Mouse (Mus musculus): Measurements from ENCODE around the gene Arl8b.
A peak's percentile ranks its signal among the peaks of the same experiment; 100 is the strongest.

Arl8b gene

GRCm38 (mm10) chr6:108784796-108785195, 1.9 kb downstream of the Arl8b start:
- no peak for DNase-seq (ENCODE audit: low read depth, low spot score)

- no peak for DNase-seq (ENCODE audit: low read depth, low spot score)
These were observed 2.7 kb downstream of the Arl8b start for GRCm38 (mm10) chr6:108785551-108785950.

GRCm38 (mm10) chr6:108791498-108791897, 8.6 kb downstream of the Arl8b start:
- DNase-seq (ENCODE audit: low read depth, low spot score): no peak

GRCm38 (mm10) chr6:108795912-108796311, 13.0 kb downstream of the Arl8b start:
- no peak for DNase-seq (ENCODE audit: low read depth, low spot score)

DNA sequence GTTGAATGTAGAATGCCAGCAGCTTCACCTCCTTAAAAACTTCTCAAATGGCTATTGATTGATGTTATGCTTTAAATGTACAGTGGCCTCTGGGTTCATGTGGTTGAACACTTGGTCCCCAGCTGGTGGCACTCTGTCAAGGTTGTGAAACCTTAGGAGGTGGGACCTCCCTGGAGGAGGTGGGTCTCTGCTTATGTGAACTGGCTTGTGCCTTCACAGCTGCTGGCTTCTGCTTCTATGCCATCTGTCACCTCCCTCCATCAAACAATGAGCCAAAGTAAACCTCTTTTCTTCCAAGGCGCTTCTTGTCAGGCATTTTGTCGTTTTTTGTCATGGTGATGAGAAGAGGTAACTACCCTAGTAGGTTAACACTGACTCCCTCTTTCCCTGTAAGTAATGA, 13.8 kb downstream of the Arl8b start:
- DNase-seq (ENCODE audit: low read depth, low spot score): no peak

DNA sequence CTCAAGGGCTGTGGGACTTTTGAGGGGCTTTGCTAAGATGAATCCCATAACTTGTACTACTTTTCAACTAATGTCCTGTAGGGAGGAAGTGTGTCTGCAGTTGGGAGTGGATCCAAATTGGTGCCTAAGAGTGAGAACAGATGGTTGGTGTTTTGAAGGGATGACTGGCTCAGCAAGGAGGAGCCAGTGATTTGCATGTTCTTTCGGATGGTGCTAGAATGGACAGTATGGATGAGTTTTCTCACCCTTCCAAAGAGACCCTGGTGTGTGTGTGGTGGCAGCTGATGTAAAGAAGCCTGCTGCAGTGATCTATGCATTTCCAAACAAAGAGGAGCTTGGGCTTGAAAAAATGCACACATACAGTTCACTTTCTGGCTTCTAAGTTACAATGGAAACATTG, 22.3 kb downstream of the Arl8b start:
- DNase-seq (ENCODE audit: low read depth, low spot score): peak; percentile 85

DNA sequence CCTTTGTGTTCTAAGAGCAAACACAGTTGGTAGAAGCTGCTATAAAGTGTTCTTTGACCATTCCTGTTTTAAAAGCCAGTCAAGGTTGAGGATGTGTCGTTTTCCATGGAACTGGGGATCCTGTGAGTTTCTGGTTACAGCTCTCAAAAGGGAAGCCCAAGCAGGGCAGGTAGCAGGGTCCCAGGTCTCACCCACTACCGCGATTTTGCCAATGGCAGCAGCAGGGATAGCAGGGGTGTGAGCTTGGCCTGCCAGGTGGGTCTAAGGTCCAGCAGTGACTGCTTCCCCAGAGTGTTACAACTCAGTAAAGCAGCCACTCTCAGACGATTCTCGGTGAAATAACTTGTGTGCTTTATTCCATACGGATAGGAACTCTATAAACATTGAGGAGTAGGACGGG, 23.0 kb downstream of the Arl8b start:
- no peak for DNase-seq (ENCODE audit: low read depth, low spot score)

DNA sequence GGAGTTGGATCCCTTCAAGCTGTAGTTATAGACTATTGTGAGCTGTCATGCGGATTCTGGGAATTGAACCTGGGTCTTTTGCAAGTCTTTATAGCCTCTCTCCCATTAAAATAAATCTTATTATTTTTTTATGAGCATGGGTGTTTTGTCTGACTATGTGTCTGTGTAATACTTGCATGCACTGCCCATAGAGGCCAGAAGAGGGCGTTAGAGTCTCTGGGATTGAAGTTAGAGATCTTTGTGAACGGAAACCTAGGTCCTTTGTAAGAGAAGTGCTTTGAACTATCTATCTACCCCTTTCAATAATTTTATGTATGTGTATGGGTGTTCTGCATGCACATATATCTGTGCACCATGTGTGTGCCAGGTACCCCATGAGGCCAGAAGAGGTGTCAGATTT, 24.5 kb downstream of the Arl8b start:
- no peak for DNase-seq (ENCODE audit: low read depth, low spot score)

DNA sequence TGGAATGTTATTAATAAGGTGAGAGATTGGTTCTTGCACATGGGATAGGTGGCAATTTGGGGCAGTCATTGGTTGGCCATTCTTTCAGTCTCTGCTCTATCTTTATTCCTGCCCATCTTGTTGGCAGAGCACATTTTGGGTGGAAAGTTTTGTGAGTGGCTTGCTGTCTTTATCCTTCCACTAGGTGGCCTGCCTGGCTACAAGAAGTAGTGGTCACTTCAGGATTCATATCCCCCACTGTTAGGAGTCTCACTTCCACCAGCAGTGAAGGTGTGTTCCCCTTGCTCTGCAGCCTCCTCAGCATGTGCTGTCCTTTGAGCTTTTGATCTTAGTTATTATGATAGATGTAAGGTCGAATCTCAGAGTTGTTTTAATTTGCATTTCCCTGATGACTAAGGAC, 25.9 kb downstream of the Arl8b start:
- peak; percentile 24 for DNase-seq (ENCODE audit: low read depth, low spot score)

DNA sequence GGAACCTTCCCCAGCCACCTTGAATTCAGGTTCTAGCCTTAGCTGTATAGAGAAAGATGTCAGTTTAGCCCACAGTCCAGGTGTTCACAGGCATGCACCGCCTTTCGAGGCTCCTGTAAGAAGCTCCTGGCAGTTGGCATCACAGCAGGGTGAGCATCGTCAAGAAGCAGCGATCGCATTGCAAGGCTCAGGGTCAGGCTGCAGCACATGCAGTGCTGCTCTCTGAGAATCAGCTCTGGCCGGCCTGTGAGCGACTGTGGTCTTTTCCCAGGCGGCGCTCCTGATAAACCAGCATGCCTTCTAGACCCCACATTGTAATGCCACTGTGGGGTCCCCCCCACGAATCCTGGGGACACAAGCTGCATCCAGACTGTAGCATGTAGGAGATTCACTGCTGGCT, 27.3 kb downstream of the Arl8b start:
- peak; percentile 56 for DNase-seq (ENCODE audit: low read depth, low spot score)

- DNase-seq (ENCODE audit: low read depth, low spot score): no peak
These were observed 29.2 kb downstream of the Arl8b start for GRCm38 (mm10) chr6:108812134-108812533.

DNA sequence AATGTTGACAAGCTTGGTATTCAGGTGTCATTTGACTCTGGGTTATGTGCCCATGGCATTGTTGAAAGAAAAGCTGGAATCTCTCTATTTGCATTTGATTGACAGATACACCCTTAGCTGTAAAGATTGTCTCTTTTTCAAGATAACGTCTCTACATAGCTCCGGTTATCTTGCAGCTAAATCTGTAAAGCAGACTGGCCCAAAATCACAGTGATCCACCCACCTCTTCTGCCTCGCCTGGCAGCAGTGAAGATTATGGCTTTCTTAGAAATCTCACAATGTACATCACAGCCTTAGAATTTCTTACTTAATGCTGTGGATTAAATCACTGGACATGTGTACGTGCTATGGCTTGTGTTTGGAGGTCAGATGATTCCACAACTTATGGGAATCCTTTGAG, 34.6 kb downstream of the Arl8b start:
- DNase-seq (ENCODE audit: low read depth, low spot score): peak; percentile 60

DNA sequence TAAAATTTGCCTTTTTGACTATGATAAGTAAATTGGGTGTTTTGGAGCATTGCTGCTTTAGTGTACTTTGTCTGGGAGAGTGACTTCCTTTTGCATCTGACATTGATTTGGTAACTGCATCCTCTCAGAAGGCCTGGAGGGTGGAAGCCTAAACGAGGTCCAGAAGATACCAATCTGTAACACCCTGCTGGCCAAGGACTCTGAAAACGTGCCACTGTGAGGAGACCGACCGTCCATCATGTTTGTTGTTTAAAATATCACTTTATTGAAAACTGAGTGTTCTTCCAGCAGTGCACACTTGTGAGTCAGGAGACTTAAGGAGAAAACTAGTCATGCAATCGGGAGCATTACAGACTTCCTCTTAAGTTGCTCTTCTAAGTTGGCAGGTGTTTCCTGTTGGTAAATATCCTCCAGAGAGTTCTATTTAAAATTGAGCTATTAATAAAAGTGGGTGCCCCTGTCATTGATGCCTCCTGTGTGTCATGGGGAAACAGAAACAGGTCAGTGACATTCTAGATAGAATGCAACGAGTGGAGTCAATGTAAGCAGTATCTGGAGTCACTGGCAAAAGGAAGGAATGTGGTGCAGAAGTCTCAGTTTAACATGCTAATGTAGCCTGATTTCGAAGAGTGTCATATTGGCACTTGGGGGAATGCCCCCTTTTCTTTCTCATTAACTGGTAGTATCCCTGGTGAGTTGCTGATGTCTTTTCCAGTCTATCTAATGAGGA, 42.1 kb downstream of the Arl8b start:
- peak; percentile 42 for DNase-seq (ENCODE audit: low read depth, low spot score)

DNA sequence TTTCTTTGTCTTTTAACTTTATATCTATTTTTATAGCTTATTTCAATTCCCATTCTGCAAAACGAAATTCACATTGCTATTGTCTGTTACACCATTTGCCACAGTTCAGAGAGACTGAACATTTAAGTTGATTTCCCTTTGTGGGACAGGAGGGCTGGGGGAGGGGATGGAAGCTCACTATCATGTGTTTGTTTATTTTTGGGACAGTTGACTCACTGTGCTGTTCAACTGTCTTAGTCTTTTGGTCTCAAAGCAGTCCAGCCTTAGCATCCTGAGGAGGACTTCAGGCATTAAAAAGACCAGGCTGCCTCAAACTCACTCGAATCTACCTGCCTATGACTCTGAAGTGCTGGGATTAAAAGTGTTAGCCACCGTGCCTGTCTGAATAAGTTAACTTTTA, 43.2 kb downstream of the Arl8b start:
- no peak for DNase-seq (ENCODE audit: low read depth, low spot score)

DNA sequence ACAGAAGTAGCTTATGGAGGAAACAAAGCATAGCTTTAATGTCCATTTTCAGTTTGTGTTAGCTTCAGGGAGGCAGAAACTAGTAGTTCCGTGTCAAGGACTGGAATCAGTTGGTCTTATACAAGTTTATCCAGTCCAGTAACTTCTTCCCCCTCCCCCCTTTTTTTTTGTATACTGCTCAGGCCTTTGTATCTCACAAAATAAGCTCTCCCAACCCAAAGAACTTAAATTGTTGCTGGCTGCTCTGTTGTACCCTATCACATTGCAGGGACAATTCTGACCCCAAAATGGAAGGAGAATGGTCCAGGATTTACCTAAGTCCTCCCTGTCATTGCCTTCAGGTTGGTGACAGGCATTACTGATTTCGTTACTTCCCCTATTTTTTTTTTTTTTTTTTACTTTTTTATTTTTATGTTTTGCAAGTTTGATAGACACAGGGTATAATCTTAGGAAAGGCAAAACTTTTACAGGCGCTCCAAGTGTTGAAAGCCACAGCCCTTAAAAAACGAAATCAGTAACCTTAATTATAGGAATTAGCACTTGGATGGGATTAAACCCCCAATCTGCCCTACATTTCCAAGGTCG, 44.5 kb downstream of the Arl8b start:
- no peak for DNase-seq (ENCODE audit: low read depth, low spot score)

GRCm38 (mm10) chr6:108828234-108828868, 45.5 kb downstream of the Arl8b start, which contains the start of gene Edem1:
Gene Edem1, plus strand, starts transcription at chr6:108828641.
- peak; percentile 97 for DNase-seq (ENCODE audit: low read depth, low spot score)

GRCm38 (mm10) chr6:108828872-108829271, 46.0 kb downstream of the Arl8b start:
- DNase-seq (ENCODE audit: low read depth, low spot score): peak; percentile 47

GRCm38 (mm10) chr6:108829386-108830370, 46.8 kb downstream of the Arl8b start:
- peak; percentile 35 for DNase-seq (ENCODE audit: low read depth, low spot score)

GRCm38 (mm10) chr6:108832170-108832569, 49.3 kb downstream of the Arl8b start:
- DNase-seq (ENCODE audit: low read depth, low spot score): no peak

DNA sequence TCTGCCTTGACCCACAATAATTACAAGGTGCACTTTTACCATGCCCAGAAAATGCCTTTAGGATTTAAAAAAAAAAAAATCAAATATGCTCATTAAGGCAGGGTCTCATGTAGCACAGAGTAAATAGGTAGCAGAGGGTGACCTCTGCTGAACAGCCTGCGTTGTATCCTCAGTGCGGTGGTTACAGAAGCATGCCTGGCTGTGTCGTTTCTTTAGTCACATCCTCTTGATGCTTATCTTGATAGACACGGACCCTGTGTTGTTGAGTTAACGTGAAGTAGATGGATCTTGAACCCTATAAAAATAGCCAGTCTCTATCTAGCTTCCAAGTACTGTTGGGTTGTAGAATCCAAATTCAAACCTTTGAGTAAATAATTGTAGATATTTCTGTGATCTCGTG, 50.1 kb downstream of the Arl8b start:
- no peak for DNase-seq (ENCODE audit: low read depth, low spot score)

DNA sequence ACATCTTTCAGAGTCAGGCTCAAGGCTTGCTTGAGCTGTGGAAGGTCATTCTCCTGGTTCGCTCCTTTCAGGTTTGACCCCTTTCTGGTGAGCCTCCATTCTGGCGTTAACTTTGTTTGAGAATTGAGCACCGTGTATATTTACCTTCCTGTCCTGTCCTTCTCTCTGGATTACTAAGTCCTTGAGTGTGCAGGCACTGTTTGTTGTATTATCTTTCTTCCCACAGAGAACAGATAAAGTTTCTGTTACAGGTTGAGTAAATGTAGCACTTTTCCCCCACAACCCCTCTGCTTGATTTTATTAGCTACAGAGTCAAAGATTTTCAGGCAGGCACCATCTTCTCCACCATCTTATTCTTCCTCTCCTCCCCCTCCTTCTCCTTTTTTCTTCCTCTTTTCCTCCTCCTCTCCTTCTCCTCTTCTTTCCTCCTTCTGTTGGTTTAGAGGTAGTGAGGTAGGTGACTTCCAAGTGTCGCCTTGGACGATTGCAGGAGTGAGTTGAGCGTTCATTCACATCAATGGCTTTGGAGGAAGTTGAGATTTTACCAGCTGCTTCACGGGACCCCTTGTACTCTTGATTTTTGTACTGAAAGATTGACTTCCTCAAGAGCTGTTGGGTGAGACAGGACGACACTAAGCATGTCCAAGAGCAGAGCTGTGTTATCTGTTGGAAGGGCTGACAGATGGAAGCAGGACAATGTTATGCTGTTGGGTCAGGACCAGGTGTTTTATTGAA, 51.2 kb downstream of the Arl8b start:
- DNase-seq (ENCODE audit: low read depth, low spot score): no peak
